In genomic region chr15:69346065-69346464, GRCm38 (mm10) we compare ENCODE assay signal across 19 mouse cellular contexts.
"Had no signal": no experiment of that assay in that cellular context is flagged by ENCODE, and none has a peak within 500 bp of the region (broad histone marks: within the 10 kb centered on the region; RNA-seq: fewer than 3 reads in every experiment).

No protein-coding gene starts in this region.

- H3K4me2 ChIP-seq: liver, embryonic 13.5 days; midbrain, embryonic 12.5 days; midbrain, embryonic 15.5 days; neural tube, embryonic 13.5 days had no signal

- H3K9ac ChIP-seq: liver, embryonic 13.5 days; midbrain, embryonic 12.5 days; midbrain, embryonic 15.5 days; neural tube, embryonic 13.5 days had no signal

- H3K27ac ChIP-seq: kidney, postnatal 0 days; layer of hippocampus, adult 2 months; left cerebral cortex, adult 2 months; liver, embryonic 13.5 days; midbrain, embryonic 12.5 days; midbrain, embryonic 15.5 days; neural tube, embryonic 13.5 days; stomach, postnatal 0 days had no signal

- H3K9me3 ChIP-seq: liver, embryonic 13.5 days; midbrain, embryonic 12.5 days; midbrain, embryonic 15.5 days; neural tube, embryonic 13.5 days had no signal

- H3K4me3 ChIP-seq: layer of hippocampus, adult 2 months; left cerebral cortex, adult 2 months; liver, embryonic 13.5 days; midbrain, embryonic 12.5 days; midbrain, embryonic 15.5 days; myocyte; neural tube, embryonic 13.5 days had no signal

- ATAC-seq: midbrain, embryonic 15.5 days had no signal

- H3K36me3 ChIP-seq: liver, embryonic 13.5 days; midbrain, embryonic 12.5 days; midbrain, embryonic 15.5 days; neural tube, embryonic 13.5 days had no signal

- H3K27me3 ChIP-seq: liver, embryonic 13.5 days; midbrain, embryonic 12.5 days; midbrain, embryonic 15.5 days; neural tube, embryonic 13.5 days had no signal

- DNase-seq: kidney, postnatal 25 days; layer of hippocampus, adult 9-11 months; liver, embryonic 13.5 days; lung, adult 2 months; lung, postnatal 14 days; lung, postnatal 4 days; retina, postnatal 1 day; right cerebral cortex, postnatal 4 days; thymus, adult 2 months; thymus, postnatal 14 days; thymus, postnatal 4 days had no signal

- H3K4me1 ChIP-seq: liver, embryonic 13.5 days; midbrain, embryonic 12.5 days; midbrain, embryonic 15.5 days; neural tube, embryonic 13.5 days had no signal
